Mouse (Mus musculus) lung, adult 2 months (tissue): ENCODE results near the gene Kansl1.

Experiments used
- CTCF ChIP-seq: fragments of 200-500 bp; IDR thresholded peaks from 2 replicates; pipeline ENCODE4 v1.5.1; 2011; ENCODE audit warnings: mild to moderate bottlenecking, low read length, control low read depth; ENCODE audit not compliant: insufficient read depth
- POLR2A ChIP-seq: fragments of 200-500 bp; IDR thresholded peaks from 2 replicates; pipeline ENCODE4 v1.6.1; 2011; ENCODE audit warnings: low read depth, mild to moderate bottlenecking, control low read depth, low read length, borderline replicate concordance; ENCODE audit errors: extremely low read depth

DNA sequence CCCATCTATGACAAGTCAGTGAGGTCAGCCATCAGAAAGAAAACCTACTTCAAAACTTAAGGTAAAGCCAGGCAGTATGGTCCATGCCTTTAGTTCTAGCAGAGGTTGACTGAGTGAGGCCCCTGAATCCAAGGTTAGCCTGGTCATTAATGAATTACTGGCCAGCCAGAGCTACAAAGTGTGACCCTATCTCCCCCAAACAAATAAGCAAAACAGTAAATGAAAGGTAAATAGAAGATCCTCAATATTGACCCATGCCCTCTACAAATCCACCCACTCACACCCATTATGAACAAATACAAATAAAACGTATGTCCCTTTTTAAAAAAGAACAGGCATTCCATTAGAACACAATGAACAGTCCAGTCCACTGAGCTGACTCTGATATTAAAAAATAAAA is 76.5 kb downstream of the Kansl1 start:
- TF ChIP-seq CTCF = no peak
- no peak for TF ChIP-seq POLR2A
